Mouse (Mus musculus) kidney, embryonic 16.5 days (tissue): Measurements from ENCODE around the gene Rhob. TPM values are rescaled to one million over a fixed set of nuclear protein-coding genes. Genes with fewer than 3 reads are reported as not detected.

Source experiments
- ATAC-seq: fragments of 200-750 bp; cut with Nextera tagmentation; 2 replicates; pipeline ENCODE4 v1.8.0; 2017; ENCODE audit warnings: moderate TSS enrichment; ENCODE audit not compliant: low FRiP score, low TSS enrichment
- H3K27ac ChIP-seq: fragments of 300-500 bp; sonication (generic); 2 replicates; pipeline ENCODE4 v1.5.1; 2014; ENCODE audit warnings: low read length
- H3K27me3 ChIP-seq: fragments of 300-500 bp; sonication (generic); 2 replicates; pipeline ENCODE4 v1.6.1; 2014; ENCODE audit warnings: low read length, control low read depth, mixed read lengths; ENCODE audit not compliant: insufficient read depth
- H3K36me3 ChIP-seq: fragments of 300-500 bp; sonication (generic); 2 replicates; pipeline ENCODE4 v1.6.1; 2014; ENCODE audit warnings: low read length, control low read depth, mixed read lengths; ENCODE audit not compliant: insufficient read depth
- H3K4me1 ChIP-seq: fragments of 300-500 bp; sonication (generic); 2 replicates; pipeline ENCODE4 v1.6.1; 2014; ENCODE audit warnings: low read length, control low read depth, mixed read lengths; ENCODE audit not compliant: insufficient read depth
- H3K4me2 ChIP-seq: fragments of 300-500 bp; sonication (generic); replicated peaks from 2 replicates; pipeline ENCODE4 v1.6.1; 2014; ENCODE audit warnings: low read depth, low read length
- H3K4me3 ChIP-seq: fragments of 300-500 bp; sonication (generic); 2 replicates; pipeline ENCODE4 v1.5.1; 2014; ENCODE audit warnings: mild to moderate bottlenecking, low read length
- H3K9ac ChIP-seq: fragments of 300-500 bp; sonication (generic); replicated peaks from 2 replicates; pipeline ENCODE4 v1.6.1; 2014; ENCODE audit warnings: low read length
- H3K9me3 ChIP-seq: fragments of 300-500 bp; sonication (generic); 2 replicates; pipeline ENCODE4 v1.6.1; 2016; ENCODE audit warnings: low read length, control low read depth
- WGBS: fragments of 180-500 bp; shearing (Covaris S2); extraction: QIAGEN DNeasy Blood & Tissue Kit; methylation state at CpG from one replicate; pipeline ENCODE4 v1.1.7; 2014; 5-methylcytosine and 5-hydroxymethylcytosine counted together
- polyA plus RNA-seq: library from polyadenylated mRNA; unstranded; fragments of >200 nt; fragmentation: Nextera tagmentation; extraction: Ambion mirVana; gene quantifications from 2 replicates; pipeline ENCODE4 v1.2.1, GENCODE M21; 2015

Gene Rhob
- polyA plus RNA-seq, 1 experiment from 2014 or later = 39.8 TPM

DNA sequence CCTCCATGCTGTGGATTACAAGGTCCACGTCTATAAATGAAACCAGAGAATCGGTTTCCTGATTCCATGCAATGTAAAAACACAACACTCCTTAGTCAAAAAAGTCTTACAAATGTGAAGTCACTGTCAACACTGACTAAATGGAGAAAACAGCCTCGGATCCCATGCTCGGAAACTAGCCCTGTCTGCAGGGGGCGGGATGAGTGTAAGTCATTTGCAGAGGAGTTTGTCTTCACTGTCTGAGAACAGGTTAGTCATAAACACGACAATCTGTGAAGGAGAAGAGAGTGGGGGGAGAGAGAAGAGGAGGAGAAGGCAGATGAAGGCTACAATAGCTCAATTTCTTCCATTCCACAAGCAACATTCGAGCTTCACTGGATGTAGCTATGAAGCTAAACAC is 14.6 kb downstream of the Rhob start:
- H3K4me3 ChIP-seq = no peak overlapping the region
- WGBS = 70% methylated on average over 7 of the region's 7 CpGs
- H3K27me3 ChIP-seq = no peaks in the 10 kb centered on the region
- H3K9ac ChIP-seq = no peak overlapping the region
- no peak for ATAC-seq
- H3K9me3 ChIP-seq = no peaks in the 10 kb centered on the region
- peaks cover 16% of the 10 kb centered on the region for H3K4me1 ChIP-seq
- no peak overlapping the region for H3K4me2 ChIP-seq
- no peak overlapping the region for H3K27ac ChIP-seq
- H3K36me3 ChIP-seq = no peaks in the 10 kb centered on the region

DNA sequence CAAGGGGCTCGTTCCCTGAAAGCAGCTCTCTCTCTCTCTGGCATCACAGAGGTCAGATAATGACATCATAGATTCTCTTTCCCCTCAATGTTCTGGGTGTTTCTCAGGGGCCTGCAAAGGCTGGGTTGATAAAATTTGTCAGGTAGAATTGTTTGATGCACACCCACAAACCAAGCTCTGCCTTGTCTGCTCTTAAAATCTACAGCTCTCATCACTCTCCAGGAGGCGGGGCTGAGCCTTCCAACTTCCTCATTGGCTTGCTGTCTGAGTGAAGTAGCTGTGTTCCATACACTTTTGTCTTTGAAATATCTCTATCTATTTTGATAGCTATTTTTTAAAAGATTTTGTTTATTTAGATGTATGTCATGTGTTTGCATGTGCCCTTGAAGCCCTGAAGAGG is 17.6 kb downstream of the Rhob start:
- no peak overlapping the region for H3K4me2 ChIP-seq

DNA sequence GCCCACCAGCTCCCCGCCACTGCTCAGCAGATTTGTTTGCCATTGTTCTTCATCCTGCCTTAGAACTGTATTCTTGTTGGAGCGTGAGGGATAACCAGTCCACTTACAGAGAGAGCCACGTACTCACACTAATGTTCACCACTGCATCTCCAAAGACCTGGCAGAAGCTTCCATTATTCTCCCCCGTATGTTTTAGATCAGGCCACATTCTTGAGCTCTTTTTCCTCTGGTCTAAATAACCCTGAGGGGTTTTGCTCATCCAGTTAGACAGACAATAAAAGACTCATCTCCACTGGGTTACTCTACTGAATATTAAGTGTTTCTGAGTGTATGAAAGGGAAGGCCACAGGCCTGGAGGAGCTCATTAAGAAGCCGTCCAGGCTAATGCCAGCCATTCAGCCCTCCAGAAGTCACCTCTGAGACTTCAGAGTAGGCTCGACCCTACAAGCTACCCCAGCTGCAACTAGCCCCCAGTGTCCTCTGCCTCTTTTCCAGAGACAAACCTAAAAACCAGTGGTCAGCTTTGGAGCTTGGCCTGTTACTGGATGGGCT is 24.9 kb downstream of the Rhob start:
- Histone ChIP-seq H3K9ac (no peak overlapping the region), H3K36me3 (no peaks in the 10 kb centered on the region), H3K27ac (no peak overlapping the region), H3K4me2 (no peak overlapping the region), H3K27me3 (no peaks in the 10 kb centered on the region), H3K4me3 (no peak overlapping the region), H3K9me3 (no peaks in the 10 kb centered on the region), H3K4me1 (peaks cover 1% of the 10 kb centered on the region; the same call in 1 of the 2 replicates)
- no peak for ATAC-seq
- WGBS = 84% methylated on average over 6 of the region's 6 CpGs

More for the DNA sequence above, 17.6 kb downstream of the Rhob start:
- Histone ChIP-seq H3K27ac (no peak overlapping the region), H3K9ac (no peak overlapping the region), H3K9me3 (no peaks in the 10 kb centered on the region), H3K4me1 (no peaks in the 10 kb centered on the region), H3K36me3 (no peaks in the 10 kb centered on the region), H3K4me3 (no peak overlapping the region), H3K27me3 (no peaks in the 10 kb centered on the region)
- ATAC-seq = no peak
- WGBS = 68% methylated on average over 2 of the region's 2 CpGs

DNA sequence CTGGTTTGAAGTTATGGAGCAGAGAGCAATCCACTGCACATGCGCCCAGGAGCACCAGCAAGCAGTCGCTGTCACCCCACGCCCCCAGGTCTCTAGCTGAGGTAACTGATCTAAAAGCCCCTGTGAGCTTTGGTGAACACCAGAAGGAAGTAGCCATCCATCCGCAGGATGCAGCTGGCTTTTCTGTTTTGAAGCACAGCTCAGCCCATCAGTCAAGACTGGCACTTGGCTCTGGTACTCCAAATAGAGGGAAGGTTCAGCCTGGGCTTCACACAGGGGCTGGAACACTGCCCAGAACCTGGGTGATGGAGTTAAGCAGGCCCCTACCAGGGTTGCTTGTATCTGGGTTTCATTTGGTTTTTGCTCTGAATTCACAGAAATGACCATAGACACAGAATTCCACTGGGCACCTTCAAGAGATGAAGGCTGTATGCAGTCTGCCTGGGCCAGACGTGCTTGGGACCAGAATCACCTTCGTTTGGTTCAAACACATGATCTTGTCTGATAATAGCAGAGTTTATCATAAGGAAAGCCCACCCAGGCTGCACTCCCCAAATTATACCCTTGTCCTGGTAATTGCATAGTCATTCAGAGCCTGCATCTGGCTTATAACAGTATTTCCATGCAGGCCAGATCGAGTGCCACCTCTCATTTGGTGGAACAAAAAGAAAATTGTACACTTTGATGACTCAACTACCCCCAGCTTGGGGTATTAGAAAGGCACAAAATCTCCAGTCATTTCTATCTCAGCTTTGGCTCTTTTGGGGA is 27.0 kb downstream of the Rhob start:
- H3K4me2 ChIP-seq = no peak overlapping the region
- no peak overlapping the region for H3K4me3 ChIP-seq
- no peaks in the 10 kb centered on the region for H3K36me3 ChIP-seq
- H3K4me1 ChIP-seq = peaks cover 20% of the 10 kb centered on the region
- 72% methylated on average over 7 of the region's 7 CpGs for WGBS
- no peak overlapping the region for H3K27ac ChIP-seq
- ATAC-seq = no peak
- no peaks in the 10 kb centered on the region for H3K27me3 ChIP-seq
- no peaks in the 10 kb centered on the region for H3K9me3 ChIP-seq
- no peak overlapping the region for H3K9ac ChIP-seq

DNA sequence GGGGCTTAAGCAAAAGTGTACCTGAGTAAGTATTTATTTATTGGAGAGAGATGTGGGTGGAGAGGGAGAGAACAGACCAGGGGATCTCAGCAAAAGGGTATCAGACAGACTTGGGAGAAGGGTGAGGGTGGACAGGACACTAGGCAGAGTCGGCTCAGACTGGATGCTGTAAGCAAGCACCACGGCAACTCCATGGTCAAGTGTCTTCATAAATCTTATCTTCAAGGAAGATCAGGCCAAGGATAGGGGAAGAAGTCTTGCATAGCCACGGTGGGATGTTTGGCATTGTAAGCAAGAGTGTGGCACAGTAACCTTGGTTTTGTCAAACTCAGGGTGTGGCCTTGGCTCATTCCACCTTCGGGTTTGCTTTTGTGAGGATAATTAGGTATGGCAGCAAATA is 27.8 kb downstream of the Rhob start:
- no peak for ATAC-seq
- H3K4me3 ChIP-seq = no peak overlapping the region
- no peak overlapping the region for H3K4me2 ChIP-seq
- no peaks in the 10 kb centered on the region for H3K9me3 ChIP-seq
- peaks cover 27% of the 10 kb centered on the region for H3K4me1 ChIP-seq
- no peaks in the 10 kb centered on the region for H3K36me3 ChIP-seq
- H3K9ac ChIP-seq = no peak overlapping the region
- H3K27ac ChIP-seq = no peak overlapping the region
- WGBS = 41% methylated on average over 4 of the region's 4 CpGs
- no peaks in the 10 kb centered on the region for H3K27me3 ChIP-seq

DNA sequence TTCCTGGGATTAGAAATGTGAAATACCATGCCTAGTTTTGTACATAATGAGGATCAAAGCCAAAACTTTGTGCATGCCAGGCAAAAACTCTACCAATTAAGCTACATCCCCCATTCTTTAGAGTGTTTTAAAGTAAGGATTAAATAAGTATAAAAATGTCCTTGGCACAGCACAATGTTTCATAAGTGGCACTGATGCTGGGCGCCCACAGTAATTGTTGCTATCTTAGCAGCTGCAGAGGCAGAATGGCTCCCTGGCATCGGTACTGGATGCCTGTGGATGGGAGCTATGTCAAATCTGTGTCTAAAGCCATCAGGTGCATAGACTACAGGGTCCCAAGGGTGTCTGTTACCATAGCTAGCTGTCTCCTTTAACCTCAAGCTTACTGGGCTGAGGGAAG is 28.8 kb downstream of the Rhob start:
- Histone ChIP-seq H3K27me3 (no peaks in the 10 kb centered on the region), H3K27ac (no peak overlapping the region), H3K9ac (no peak overlapping the region), H3K36me3 (no peaks in the 10 kb centered on the region), H3K4me3 (no peak overlapping the region), H3K4me1 (peaks cover 29% of the 10 kb centered on the region), H3K9me3 (no peaks in the 10 kb centered on the region), H3K4me2 (no peak overlapping the region)
- WGBS = 92% methylated on average over 2 of the region's 2 CpGs
- no peak for ATAC-seq

DNA sequence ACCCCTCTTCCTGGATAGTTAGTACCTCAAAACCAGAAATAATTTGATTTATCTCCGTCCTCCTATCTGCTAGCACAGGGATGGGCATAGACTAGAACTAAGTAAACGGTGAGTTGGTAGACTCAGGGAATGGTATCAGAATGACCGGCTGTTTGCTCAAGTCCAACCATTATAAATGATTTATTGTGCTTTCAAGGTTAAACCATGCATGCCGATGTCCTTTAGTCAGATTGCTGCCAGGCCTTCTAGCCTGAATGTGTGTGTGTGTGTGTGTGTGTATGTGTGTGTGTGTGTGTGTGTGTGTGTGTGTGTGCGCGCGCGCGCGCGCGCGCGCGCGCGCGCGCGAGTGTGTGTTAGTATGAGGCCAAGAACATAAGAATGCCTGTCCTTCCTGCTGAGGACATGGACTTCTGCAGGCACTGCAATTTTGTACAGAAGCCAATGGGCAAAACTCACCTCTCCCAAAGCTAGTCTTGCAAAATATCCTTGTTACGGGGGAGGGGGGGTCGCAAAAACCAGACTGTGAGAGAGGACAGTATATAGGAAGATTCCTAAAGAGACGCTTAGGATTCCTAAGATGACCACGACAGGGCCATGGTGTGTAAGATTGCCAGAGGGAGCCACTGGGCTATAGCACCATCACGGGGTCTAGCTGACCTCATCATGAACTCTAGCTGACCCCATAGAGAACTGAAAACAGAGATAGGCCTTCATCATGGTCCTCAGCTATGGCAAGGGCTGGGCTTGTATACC is 29.9 kb downstream of the Rhob start:
- WGBS = 59% methylated on average over 25 of the region's 25 CpGs
- no peak overlapping the region for H3K4me3 ChIP-seq
- no peaks in the 10 kb centered on the region for H3K36me3 ChIP-seq
- H3K9ac ChIP-seq = no peak overlapping the region
- ATAC-seq = peak; percentile 20; the same call in 1 of the 2 replicates
- no peak overlapping the region for H3K27ac ChIP-seq
- H3K4me2 ChIP-seq = no peak overlapping the region
- peaks cover 29% of the 10 kb centered on the region for H3K4me1 ChIP-seq
- H3K27me3 ChIP-seq = no peaks in the 10 kb centered on the region
- no peaks in the 10 kb centered on the region for H3K9me3 ChIP-seq

DNA sequence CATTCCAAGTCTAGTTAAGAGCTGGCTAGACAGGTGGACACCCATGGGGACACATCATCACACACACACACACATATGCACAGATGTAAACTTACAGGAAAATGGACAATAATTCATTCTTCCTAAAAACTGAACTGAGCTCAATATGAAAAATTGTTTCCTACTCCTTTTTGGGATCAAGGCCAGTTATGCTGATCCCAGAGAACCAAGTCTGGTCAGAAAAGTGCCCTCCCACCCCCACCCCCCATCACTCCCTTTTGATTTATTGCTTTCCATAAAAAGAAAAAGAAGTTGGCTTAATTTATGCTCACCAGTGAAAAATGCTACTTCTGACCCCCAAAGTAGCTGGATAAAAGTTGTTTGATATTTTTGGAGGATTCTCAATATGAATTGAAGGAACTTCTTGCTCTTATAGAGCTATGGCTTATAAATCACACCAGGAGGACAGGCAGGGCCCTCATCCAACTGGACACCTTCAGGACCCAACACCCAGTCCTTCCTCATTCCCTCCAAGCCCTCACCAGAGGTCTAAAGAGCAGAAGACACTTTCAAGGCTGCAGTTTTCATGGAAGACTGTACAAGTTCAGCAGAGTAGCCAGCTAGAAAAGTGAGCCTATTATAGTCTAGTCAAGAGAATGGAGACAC is 31.5 kb downstream of the Rhob start:
- no peaks in the 10 kb centered on the region for H3K27me3 ChIP-seq
- peak overlapping the region; percentile 62; the same call in 1 of the 2 replicates for H3K27ac ChIP-seq
- H3K9me3 ChIP-seq = no peaks in the 10 kb centered on the region
- ATAC-seq = peak; percentile 29; the same call in 1 of the 2 replicates
- H3K4me1 ChIP-seq = peaks cover 29% of the 10 kb centered on the region
- no peak overlapping the region for H3K4me2 ChIP-seq
- H3K9ac ChIP-seq = no peak overlapping the region
- H3K4me3 ChIP-seq = no peak overlapping the region
- no peaks in the 10 kb centered on the region for H3K36me3 ChIP-seq

DNA sequence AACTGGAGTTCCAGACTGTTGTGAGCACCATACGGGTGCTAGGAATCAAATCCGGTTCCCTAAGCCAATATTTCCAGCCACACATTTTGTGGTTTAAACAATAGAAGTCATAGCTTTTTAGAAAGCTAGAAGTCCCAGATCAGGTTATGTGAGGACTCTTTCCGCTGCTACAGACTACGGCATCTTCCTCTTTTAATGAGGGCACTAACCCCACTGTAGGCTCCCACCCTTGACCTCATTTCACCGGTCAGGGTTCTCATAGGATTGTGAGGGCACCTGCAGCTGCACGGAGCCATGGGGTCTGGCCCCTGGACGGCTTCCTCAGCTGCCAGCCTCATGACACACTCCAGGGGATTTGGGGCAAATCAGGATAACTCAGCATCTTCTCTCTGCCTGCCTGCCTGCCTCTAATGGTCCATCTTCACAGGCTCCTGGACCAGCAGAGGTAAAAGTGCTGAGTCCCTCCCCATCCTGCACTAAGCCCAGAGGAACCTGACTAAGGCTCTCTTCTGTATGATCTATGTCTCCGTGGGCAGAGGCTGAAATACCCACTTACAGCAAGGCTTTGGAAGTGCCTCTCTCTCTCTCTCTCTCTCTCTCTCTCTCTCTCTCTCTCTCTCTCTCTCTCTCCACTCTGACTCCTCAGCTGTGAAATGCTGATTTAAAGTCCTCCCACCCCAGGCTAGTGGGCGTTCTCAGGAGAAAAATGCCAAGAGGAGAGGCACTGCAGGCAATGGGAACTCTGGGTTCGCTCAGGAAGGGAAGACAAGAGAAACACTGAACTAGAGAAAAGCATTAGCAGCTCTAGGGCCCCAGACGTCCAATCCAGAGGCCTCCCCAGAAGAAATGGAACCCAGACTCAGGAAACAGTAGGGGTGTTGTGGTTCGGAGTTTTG is 32.5 kb downstream of the Rhob start:
- 0 out of 2 replicates have a peak overlapping the region, but pooled peaks have one; percentile 48 for H3K27ac ChIP-seq

More for the DNA sequence above, 32.5 kb downstream of the Rhob start:
- no peaks in the 10 kb centered on the region for H3K9me3 ChIP-seq
- no peak for ATAC-seq
- peaks cover 29% of the 10 kb centered on the region for H3K4me1 ChIP-seq
- no peak overlapping the region for H3K4me2 ChIP-seq
- H3K36me3 ChIP-seq = no peaks in the 10 kb centered on the region
- 44% methylated on average over 12 of the region's 12 CpGs for WGBS
- no peaks in the 10 kb centered on the region for H3K27me3 ChIP-seq
- no peak overlapping the region for H3K9ac ChIP-seq
- no peak overlapping the region for H3K4me3 ChIP-seq
